Mouse (Mus musculus) naive thymus-derived CD4-positive, alpha-beta T cell, adult 2 months (primary cell): Measurements from ENCODE around the gene Plcd3.

Experiments
- DNase-seq: peaks from one replicate; pipeline ENCODE4 v3.0.0-alpha.2; 2011; ENCODE audit warnings: low read depth

The Plcd3 gene

DNA sequence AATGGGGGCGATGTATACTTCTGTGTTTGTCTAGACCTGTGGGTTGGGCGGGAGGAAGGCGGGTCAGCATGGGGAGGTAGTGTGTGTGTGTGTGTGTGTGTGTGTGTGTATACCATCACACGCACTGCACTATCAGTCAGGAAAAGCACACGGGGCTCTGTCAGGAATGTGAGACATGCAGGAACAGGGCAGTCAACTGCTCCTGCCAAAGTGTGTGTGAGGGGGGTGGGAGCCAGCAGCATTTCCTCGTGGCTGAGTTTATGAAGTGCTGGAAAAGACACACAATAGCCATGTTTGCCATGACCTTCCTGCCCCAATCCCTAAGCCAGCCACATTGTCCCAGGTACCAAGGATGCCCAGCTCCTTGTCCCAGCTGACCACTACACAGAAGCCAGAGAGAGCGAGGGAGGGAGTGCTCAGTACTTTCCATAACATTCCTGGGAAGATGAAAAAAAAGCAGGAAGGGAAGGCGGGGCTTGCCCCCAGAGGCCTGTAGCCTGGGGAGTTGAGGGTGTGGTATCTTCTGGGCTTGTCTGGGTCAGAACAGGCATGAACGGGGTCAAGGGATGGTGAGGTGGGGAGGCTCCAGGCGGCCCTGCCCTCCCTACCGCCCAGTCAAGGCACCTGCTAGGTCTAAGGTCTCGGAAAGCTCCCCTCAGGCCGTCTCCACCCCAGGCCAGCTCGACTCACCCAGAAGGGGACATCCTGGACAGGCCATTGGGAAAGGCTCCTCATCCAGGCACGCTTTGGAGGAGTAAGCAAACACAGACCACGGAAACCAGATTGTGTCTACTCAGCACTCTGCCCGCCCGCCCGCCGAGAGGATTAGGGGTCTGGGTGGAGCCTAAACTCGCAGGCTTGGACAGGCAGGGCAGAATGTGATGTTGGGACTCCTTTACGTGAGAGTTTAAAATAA, 4.2 kb downstream of the Plcd3 start:
- no peak for DNase-seq

- no peak for DNase-seq
These were observed 5.7 kb downstream of the Plcd3 start for GRCm38 (mm10) chr11:103095801-103096200.

GRCm38 (mm10) chr11:103095107-103095670, 6.3 kb downstream of the Plcd3 start:
- no peak for DNase-seq

- no peak for DNase-seq
These were observed 7.3 kb downstream of the Plcd3 start for GRCm38 (mm10) chr11:103093862-103094833.

GRCm38 (mm10) chr11:103093306-103093705, 8.2 kb downstream of the Plcd3 start:
- no peak for DNase-seq

DNA sequence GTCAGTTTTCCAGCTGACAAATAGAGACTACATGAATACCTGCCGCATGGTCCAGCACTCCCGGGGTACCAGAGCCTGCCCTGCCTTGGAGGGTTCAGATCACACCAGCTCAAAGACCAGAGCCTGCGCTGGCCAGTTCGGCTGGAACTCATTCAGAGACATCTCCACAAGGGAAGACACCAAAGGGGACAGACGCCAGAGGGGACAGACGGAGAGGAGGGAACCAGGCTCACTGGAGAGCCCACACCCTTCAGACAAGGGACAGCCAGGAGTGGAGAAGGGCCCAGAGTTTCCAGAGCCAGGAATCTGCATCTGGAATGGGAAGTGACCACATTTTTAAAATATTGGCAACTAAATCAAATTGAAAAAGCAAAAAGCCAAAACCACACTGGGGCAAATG, 19.8 kb downstream of the Plcd3 start:
- DNase-seq, result no peak

- no peak for DNase-seq
These were observed 21.0 kb downstream of the Plcd3 start for GRCm38 (mm10) chr11:103080323-103081091.

DNA sequence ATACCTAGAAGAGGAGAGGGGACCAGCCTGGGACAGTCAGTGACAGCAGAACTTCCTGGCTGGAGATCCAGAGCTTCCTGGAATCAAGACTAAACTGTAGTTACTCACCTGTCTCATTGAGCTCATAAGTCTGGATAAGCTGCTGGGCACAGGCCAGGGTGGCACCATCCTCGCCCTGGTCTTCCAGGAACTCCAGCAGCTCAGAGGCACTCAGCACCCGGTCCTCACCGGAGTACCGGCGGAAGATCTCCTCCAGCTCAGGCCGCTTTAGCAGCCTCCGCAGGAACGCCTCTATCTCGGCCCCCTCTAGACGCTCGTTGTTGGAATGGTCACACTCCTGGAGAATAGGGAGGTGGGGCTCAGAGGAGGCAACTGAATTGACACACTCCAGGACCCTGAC, 23.3 kb downstream of the Plcd3 start:
- DNase-seq, result no peak

DNA sequence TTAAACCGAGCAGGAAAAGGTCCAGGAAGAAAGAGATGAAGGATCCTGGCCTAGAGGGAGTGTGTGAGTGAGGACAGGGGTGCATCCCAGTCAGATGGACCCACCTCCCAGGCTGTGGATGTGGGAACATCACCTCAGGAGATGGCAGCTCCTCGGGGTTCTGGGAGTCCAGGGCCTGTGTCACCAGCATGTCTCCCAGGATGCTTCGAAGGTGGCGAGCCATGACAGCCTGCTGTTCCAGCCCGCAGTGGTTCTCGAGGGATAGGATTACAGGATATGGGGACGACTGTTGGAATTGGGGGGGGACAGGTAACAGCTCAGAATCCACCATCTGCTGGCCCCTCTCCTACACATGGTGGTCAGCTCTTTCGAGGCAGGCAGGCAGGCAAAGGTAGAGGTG, 24.9 kb downstream of the Plcd3 start:
- DNase-seq, result no peak

DNA sequence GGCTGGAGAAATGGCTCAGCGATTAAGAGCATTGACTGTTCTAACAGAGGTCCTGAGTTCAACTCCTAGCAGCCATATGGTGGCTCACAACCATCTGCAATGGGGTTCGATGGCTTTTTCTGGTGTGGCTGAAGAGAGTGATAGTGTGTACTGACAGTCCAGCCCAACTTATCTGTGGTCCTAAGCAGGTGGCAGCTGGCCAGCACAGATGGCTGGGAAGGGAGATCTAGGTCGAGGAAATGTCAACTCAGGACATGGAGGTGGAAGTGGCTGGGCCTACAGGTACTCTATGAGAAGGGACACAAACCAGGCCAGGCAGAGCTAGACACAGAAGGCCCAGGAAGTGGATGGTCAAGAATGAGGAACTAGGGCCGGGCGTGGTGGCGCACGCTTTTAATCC, 25.4 kb downstream of the Plcd3 start:
- DNase-seq, result no peak

DNA sequence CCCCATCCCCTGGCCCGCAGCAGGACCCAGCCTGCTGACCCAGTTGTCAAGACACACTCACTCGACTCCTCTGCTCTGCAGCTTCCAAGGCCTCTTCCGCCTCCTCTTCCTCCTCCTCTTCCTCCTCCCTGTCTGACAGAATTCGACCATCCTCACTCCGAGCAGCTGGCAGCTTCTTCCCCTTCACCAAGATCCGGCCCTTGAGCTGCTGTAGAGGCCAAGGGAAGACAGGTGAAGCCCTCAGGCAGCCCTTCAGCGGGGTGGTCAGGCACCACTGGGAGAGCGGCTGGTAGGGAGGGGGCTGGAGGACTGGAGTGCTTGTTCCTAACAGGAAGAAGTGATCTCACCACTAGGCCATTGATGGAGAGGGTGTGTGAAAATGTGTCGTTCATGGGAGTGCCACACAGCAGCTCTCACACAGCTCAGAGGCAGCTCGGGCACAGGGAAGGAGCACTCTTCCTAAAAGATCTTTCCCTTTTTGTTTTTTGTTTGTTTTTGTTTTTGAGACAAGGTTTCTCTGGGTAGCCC, 26.6 kb downstream of the Plcd3 start:
- DNase-seq, result no peak

- DNase-seq, result no peak
These were observed 27.3 kb downstream of the Plcd3 start for GRCm38 (mm10) chr11:103074121-103074650.

- no peak for DNase-seq
These were observed 27.8 kb downstream of the Plcd3 start for GRCm38 (mm10) chr11:103073671-103074070.

DNA sequence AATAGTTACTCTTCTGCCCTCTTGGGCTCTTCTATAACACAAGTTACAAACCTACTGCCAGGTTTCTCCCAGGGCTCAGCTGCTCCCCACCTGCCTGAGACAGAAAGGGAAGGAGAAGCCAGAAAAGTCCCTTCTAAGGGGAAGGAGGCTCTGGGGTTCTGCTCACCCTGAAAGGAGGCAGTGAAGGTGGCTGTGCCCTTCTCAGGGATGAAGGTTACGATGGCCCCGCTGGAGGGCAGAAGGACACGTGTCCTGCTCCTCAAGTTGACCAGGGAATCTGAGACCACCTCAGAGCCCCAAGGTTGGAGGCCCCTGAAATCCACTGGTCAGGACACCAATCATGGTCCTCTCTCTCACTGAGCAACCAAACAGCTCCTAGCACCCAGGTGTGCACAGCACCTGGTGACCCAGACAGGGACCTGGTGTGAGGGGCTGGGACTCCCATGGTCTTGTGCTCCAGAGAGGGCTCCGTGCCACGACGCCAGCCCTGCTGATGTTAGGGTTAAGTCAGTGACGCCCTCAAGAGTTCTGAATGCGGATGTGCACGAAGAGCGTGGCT, 31.1 kb downstream of the Plcd3 start:
- DNase-seq, result no peak

DNA sequence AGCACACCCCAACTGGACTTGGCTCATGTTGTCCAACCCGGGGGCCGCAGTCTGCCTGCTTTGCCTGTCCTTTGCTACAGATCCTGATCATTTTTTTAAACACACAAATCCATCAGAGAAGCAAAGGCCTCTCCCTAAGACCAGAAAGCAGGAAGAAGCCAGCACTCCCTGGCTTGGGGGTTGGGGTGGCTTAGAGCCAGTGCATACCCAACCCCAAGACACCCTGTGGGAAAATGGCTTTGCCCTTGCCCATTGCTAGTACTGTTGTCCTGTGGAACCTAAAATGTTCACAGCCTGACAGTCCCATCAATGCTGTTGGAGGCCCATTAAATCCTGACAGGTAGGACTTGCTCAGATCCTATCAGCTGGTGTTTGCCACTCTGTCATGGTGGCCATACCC, 31.7 kb downstream of the Plcd3 start:
- DNase-seq, result no peak

DNA sequence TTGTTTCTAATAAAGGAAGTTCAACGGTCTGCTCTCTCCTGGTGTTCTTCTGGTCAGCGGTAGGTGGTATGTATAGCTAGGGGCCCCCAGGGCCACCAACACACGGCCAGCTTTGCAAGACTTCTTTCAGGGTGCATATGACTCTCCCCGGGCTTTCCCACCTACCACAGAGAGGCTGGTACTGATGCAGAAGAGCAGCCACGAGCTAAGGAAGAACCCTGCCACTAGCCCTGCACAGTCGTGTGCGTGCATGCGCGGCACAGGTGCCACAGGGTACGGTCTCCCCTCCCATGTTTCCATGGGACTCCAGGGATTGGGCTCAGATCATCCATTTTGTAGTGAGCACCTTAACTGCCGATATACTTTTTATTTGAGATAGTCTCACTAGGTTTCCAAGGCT, 32.6 kb downstream of the Plcd3 start:
- no peak for DNase-seq

GRCm38 (mm10) chr11:103068272-103068671, 33.2 kb downstream of the Plcd3 start:
- DNase-seq, result no peak

- DNase-seq, result no peak
These were observed 33.9 kb downstream of the Plcd3 start for GRCm38 (mm10) chr11:103067457-103068001.

GRCm38 (mm10) chr11:103067051-103067361, 34.5 kb downstream of the Plcd3 start:
- no peak for DNase-seq

GRCm38 (mm10) chr11:103066191-103067050, 35.0 kb downstream of the Plcd3 start:
- no peak for DNase-seq
